Mouse (Mus musculus): Measurements from ENCODE around the gene Dgki. TPM values are rescaled to one million over a fixed set of nuclear protein-coding genes. Genes with fewer than 3 reads are reported as not detected.

Dgki gene
- polyA plus RNA-seq, 1 experiment: not detected

DNA sequence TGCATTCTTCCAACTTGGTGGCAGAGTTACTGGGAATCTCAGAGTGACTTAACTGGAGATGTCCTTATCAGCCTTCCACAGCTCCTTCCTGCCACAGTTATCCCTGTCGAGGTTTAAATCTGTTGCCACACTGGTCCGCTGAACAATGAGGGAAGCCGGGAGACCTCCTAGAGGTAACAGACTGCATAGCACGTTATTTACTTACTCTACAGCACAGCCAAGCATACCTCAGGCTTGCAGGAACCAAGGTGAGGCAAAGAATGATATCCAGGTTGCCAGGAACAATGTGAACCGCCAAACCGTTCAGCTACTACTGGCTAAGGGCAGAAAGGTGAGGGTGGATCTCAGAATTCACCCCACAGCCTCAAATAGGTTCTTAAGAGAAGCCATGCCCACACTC, 78.0 kb downstream of the Dgki start:
- no peak for TF ChIP-seq GATA1 (IDR thresholded peaks at IDR 0.05; ENCODE audit: low read length)

DNA sequence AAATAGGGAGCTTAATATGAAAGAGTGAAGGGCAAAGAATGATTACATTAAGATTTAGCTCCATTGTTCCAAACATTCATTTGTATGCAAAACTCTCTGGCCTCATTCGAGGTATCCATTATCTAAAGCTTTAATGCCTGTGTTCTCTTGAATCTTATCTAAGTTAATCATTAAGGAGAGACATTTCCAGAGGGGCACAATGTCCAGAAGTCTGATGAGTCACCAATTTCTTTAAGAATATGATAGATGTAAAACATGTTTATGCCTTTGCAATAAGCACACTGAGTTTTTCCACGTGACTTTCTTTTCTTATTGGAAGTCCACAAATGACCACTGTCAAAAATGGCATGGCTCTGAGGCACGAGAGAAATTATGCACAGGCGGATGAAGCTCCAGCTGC, 80.9 kb downstream of the Dgki start:
- TF ChIP-seq GATA1 (IDR thresholded peaks at IDR 0.05; ENCODE audit: low read length): no peak

DNA sequence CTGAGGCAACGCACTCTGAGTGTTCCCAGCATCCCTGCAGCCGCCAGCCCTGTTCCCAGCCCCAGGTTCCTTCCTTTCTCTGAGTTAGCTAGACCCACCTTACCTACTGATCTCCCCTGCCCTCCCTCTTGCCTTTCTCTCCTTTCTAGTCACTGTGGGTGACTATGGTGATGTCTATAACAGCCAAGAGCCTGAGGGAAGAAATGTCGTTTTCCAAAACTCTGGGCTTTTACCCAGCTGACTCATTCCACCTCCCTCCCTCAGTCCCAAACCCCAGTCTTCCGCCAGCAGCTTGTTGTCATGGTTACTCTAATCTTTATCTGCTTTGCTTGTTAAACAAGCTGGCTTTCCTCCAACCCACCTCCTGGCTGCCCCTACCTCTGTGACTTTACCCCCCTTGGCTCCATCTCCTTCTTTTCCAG, 83.6 kb downstream of the Dgki start:
- TF ChIP-seq GATA1 (IDR thresholded peaks at IDR 0.05; ENCODE audit: low read length): no peak

DNA sequence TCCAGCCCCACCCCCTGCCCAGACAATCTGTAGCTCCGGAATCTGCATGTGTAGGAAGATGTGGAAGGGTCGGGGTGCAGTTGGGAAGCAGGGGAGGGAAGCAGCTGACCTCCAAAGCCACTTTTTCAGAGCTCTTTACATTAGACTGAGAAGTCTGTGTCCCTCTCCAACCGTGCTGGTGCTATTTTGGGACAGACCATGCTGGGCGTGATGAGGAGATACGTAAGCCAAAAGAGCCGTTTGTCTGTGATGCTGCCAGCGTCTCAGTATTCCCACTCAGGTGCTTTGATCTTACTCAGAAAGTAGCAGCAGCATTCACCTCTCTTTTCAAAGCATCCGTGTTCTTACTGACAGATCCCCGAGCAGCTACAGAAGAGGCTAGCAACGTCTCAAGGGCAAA, 84.3 kb downstream of the Dgki start:
- no peak for TF ChIP-seq GATA1 (IDR thresholded peaks at IDR 0.05; ENCODE audit: low read length)

DNA sequence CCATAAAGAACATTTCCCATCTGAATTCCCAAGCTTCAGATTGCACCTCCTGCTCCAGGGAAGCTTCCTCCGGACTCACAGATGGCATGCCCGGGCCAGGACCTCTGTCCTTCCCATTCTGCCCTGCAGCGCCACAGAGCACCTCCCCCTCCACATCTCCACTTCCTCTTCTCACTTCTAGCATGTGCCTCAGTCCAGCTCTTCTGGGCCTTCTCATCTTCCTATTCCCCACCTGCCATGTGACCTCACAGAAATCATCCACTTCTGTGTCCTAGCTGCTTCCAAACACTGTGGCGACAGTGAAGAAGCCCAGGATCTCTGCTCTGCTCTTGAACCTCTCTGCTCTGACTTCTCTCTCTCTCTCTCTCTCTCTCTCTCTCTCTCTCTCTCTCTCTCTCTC, 87.1 kb downstream of the Dgki start:
- no peak for TF ChIP-seq GATA1 (IDR thresholded peaks at IDR 0.05; ENCODE audit: low read length)

DNA sequence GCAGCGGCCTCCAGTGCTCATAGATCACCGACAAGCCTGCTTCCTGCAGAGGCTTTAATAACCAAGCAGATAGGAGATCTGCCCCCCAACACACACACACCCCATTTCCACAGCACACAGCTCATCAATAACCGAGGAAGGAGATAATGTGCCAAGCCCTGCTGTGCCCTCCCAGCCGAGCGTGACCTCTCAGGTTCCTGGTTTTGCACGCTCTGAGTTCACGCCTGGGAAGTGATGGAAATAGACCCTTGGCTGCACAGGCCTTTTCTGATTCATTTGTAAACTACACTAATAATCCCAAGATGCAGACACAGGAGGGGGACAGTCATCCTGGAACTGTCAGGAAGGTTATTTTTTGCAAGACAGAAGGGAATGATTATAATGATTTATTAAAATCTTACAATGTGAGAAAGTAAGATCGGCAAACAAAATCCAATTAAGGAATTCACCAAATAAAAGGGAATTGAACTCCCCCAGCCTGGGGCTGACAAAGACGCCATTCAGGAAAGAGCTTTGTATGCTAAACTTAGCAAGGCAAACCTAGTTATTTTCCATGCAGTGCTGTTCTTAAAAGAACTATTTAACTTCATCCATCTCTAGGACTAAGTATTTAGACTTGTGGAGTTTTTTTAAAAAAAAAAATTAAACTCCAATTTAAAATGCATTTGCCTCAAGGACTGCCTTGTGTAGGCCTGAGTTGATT, 88.3 kb downstream of the Dgki start:
- TF ChIP-seq GATA1 (IDR thresholded peaks at IDR 0.05; ENCODE audit: low read length): no peak

DNA sequence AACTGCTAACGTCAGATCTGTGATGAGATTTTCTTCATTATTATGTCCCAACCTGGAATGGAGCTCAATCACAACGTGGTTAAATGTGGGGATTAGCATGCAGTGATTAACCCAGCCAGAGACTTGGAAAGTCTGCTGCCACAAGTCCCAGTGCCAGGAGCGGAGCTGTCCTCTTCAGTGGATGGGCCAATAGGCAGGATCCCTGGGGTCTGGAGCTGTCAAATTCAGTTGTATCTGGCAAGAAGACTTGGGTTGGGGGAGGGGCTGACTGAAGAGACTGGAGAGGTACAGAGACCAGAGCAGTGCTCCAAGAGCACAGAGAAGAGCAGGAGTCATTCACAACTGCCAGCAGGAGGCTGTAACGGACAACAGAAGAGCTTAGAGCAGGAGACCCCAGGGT, 97.1 kb downstream of the Dgki start:
- TF ChIP-seq GATA1 (IDR thresholded peaks at IDR 0.05; ENCODE audit: low read length): no peak

DNA sequence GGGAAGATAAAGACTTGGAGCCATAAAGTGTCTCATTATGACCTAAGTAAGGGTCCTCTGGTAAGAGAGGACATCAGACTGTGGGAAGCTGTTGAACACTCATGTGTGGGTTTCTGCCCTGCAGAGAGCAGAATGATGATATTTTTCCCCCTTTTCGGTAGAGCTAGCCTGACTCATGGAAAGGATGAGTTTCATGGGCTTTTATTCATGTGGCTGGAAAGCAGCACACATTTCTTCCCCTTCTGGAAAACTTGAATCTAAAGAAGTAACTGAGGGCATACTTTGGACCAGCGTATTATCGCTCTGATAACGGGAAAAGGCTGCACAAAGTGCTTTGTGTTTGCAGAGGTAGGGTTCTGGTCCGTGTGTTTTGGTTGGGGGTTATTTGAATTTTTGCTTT, 99.1 kb downstream of the Dgki start:
- TF ChIP-seq GATA1 (IDR thresholded peaks at IDR 0.05; ENCODE audit: low read length): no peak

DNA sequence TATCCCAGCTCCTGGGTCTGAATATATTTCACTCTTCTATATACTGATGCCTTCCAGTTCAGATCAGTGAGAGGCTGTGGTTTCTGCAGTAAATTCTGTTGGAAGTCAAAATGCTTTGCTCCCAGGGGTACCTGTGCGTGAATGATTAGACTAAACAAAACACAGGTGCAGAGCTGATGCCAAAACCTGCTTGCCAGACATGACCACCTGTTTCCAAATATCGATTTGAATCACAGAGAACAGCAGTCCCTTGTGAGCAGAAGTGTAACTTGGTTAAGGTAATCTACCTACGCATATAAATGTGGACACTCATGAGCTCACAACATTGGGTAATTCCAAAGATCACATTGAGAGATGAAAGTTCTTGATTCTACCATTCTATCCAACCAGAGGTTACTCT, 100.5 kb downstream of the Dgki start:
- TF ChIP-seq GATA1 (IDR thresholded peaks at IDR 0.05; ENCODE audit: low read length): no peak

DNA sequence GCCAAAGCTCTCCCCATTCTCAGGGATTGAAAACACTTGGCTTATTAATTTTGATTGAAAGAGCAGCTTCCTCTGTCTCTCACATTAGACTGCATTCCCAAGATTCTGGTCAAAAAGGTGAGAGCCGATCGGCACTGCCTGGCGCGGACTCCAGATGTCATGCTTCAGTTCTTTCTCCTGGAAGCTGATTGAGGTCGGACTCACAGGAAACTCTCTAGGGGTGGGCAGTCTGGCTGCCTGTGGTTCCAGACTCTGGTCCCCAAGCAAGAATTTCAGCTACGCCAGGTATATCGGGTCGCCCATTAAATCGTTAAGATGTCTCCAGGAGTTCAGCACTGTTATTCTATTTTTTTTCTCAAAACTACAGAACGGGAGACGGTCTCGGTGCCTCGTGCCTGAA, 102.2 kb downstream of the Dgki start:
- no peak for TF ChIP-seq GATA1 (IDR thresholded peaks at IDR 0.05; ENCODE audit: low read length)

DNA sequence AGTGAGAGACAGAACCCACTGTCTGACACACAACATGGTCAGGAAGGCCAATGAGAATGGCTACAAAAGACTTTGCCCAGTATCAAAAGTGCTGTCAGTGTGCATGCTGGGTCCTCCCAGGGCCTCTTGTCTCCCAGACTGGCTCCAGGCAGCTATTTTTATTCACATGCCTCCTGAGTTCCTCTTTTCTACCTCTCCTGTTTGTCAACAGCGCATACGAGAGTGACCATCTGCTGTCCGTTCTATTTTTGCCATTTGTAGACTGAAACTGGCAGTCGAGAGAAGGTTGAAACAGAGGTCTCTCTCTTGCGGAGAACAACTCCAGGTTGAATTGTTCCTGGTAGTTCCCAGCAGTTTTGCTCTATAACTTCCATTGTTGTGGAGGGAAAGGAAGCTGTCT, 103.1 kb downstream of the Dgki start:
- no peak for TF ChIP-seq GATA1 (IDR thresholded peaks at IDR 0.05; ENCODE audit: low read length)

DNA sequence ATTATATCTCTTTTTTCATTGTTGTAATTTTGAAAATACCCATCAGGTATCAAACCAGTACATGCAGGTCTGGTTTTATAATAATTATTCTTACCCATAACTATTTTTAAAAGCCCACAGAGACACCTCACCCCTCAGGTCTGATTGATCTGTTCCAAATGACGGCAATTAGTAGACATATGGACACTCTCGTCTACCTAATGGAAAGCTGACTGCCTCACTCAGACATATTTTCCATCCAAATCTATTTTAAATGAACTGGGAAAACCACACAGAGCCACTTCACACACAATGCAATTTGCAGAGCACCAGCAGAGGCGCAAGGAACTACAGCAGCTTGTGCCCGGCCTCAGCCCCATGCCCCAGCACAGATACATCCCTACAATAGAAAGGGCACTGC, 104.2 kb downstream of the Dgki start:
- TF ChIP-seq GATA1 (IDR thresholded peaks at IDR 0.05; ENCODE audit: low read length): no peak

DNA sequence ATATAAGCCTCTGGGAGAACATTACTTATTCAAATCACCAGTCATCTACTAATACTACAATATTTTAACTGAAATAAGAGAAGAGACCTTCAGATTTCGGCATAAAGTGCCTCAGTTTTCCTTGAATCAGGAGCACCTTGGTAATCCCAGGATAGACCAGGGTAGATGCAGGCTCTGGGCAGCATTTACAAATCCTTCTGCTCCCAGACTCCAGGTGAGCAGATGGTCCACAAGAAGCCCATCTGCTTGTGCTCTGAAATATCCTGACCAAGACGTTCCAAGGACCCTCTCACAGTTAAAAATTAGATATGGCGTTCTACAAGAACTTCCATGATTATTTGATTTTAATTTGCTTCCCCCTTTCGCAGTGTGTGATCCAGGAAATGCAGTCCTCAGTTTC, 118.0 kb downstream of the Dgki start:
- TF ChIP-seq GATA1 (IDR thresholded peaks at IDR 0.05; ENCODE audit: low read length): no peak

DNA sequence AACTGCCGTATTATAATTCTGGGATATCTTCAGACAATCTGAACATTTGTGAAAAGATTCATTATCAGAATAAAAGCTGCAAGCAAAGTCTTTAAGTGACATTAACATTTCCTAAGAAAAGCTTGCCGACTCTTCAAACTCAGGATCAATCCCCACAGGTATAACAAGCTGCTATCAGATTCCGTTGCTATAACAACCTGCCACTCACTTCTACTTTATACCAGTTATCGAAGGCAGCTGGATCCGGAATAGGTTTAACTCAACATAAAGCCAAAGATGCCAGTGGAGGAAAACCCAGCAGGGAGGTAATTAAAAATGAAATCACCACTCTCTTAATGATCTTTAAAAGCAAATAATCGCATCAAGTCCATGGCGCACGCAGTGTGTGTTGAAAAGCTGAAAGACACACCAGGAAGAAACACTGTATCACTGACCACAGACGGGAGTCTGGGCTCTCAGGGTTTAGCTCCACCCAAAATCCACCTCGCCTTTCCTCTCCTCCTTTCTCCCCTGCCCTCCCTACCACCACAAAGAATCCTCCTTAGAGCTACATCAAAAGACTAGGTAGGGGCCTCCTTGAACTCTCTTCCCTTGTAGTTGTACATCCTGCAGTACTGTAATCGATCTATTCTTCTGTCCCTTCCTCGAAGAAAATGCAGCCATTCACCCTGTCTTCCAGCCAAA, 128.7 kb downstream of the Dgki start:
- TF ChIP-seq GATA1 (IDR thresholded peaks at IDR 0.05; ENCODE audit: low read length): no peak

DNA sequence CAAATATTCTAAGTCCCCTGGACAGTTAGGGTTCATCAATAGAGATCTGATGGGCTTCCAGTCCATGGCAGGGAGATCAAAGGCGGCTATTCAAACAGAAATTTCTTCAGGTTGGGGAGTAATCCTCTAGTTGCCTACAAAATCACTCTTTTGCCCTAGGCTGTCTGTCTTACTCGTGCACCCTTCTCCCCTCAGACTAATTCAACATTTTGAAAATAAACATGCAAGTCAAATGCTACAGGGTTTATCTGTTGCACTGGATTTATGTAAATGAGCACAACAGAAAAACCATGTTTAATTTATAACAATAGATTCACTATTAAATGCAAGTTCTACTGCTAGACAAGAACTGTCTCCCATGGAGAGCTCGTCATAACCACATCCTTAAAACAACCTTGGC, 141.1 kb downstream of the Dgki start:
- TF ChIP-seq GATA1 (IDR thresholded peaks at IDR 0.05; ENCODE audit: low read length): no peak

DNA sequence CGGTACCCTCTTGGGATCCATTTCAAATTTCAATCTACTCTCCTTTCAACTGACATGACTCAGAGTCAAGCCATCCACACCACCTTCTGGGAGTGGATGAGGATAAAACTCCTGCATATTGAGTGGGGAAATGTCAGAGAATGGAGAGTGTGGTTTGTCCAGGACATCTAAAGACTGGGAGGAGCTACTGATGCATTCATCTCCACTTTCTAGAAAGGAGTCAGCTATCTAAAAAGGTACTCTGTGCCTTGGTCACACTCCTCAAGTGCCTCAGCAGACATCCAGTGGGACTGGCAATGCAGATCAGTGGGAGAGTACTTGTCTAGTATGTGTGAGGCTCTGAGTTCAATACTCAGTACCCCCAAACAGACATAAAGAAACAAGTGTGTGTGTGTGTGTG, 145.9 kb downstream of the Dgki start:
- TF ChIP-seq GATA1 (IDR thresholded peaks at IDR 0.05; ENCODE audit: low read length): no peak

DNA sequence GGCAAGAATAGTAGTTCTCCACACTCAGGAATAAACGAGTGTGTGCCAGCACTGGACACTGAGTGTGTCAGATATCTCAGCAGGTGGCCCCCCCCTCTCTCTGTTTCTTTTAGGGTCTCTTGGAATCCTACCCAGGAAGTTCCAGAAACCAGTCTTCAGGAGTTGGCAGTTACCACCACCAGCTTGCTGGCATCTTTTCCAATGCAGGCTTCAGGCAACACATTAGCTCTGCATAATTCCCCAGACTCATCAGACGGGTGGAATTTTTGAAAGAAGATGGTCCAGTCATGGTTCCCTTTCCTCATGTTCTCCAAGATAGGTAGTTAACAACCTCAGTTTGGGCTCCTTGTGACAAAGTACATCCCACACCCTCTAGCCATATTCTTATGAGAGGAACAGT, 149.5 kb downstream of the Dgki start:
- no peak for TF ChIP-seq GATA1 (IDR thresholded peaks at IDR 0.05; ENCODE audit: low read length)

Measured in G1E-ER4 (cell line).